Mouse (Mus musculus): ENCODE results near the gene Ms4a7. TPM values are rescaled to one million over a fixed set of nuclear protein-coding genes. Genes with fewer than 3 reads are reported as not detected.
"Not testable (repeated sequence)": the region's sequence is repeated elsewhere in the genome, so short reads cannot be mapped to it uniquely, and the experiment has no call there.

The Ms4a7 gene
- polyA plus RNA-seq, 1 experiment from 2014 or later: 6.7 TPM

DNA sequence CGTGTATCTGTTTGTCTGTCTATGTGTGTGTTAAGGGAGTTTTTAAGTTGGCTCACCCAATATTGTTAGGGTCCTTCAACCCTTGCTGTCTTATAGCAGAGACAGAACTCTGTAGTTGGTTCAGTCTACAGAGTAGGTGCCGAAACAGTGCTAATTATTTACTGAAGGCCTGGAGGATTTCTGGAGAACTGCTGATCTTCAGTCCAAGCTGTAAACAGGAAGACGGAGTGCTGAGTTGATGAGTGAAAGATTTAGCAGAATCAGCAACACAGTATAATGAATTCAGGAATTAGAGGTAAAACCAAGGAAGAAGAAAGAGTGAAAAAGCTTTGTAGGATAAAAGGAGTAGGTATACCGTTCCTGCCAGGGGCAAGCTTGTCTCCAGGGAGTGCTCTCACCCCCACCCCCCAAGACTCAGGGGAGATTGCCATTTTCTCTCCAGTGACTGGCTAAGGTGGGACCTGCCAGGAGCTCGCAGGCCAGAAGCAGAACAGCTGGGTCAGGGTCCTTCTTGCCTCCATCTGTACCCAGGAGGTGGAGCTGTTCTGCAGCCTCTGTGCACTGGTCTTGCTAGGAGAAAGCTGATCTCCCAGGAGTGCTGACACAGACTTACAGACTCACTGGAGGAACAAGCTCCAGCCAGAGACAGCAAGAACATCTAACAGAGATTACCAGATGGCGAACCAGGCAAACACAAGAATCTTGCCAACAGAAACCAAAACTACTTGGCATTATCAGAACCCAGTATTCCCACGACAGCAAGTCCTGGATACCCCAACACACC lies 13.9 kb upstream of the Ms4a7 start:
- H3K27ac ChIP-seq (ENCODE audit: low read length): no peak overlapping the region
- no peak for ATAC-seq (ENCODE audit: insufficient number of reproducible peaks, insufficient read depth, low FRiP score, low read depth)
- H3K27me3 ChIP-seq (ENCODE audit: control insufficient read depth, insufficient read depth, low read length): no peaks in the 10 kb centered on the region
- H3K9me3 ChIP-seq (ENCODE audit: control insufficient read depth, low read depth, low read length): no peaks in the 10 kb centered on the region
- 53% methylated on average over 7 of the region's 7 CpGs for WGBS
- no peaks in the 10 kb centered on the region for H3K36me3 ChIP-seq (ENCODE audit: control insufficient read depth, insufficient read depth, low read length)
- no peak overlapping the region for H3K4me3 ChIP-seq (ENCODE audit: low read depth, low read length)
- H3K9ac ChIP-seq (replicated peaks; ENCODE audit: low read depth, low read length): no peak overlapping the region
- no peaks in the 10 kb centered on the region for H3K4me1 ChIP-seq (ENCODE audit: control insufficient read depth, insufficient read depth, low read length)
- H3K4me2 ChIP-seq (replicated peaks; ENCODE audit: low read depth, low read length): no peak overlapping the region

DNA sequence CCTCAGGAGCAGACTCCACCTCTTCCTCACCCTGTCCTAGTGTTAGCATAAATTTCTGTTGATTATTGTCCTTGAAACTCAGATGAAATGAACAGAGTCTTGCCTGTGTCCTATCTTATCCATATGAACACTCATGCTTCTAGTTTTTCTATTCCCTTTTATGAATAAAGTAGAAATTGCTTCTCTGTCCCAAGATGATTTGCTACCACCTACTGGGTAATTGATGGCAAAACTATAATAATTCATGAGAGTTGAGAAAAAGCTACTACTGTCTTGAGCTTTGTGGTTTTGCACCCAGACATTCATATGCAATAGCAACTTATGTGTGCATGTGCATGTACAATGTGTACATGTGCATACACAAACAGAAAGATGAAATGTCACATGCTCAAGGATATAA lies 8.0 kb upstream of the Ms4a7 start:
- H3K9me3 ChIP-seq (ENCODE audit: control insufficient read depth, low read depth, low read length): no peaks in the 10 kb centered on the region
- no peak for ATAC-seq (ENCODE audit: insufficient number of reproducible peaks, insufficient read depth, low FRiP score, low read depth)
- no peak overlapping the region for H3K27ac ChIP-seq (ENCODE audit: low read length)
- no peaks in the 10 kb centered on the region for H3K4me1 ChIP-seq (ENCODE audit: control insufficient read depth, insufficient read depth, low read length)
- no peak overlapping the region for H3K4me2 ChIP-seq (replicated peaks; ENCODE audit: low read depth, low read length)
- H3K4me3 ChIP-seq (ENCODE audit: low read depth, low read length): no peak overlapping the region
- H3K36me3 ChIP-seq (ENCODE audit: control insufficient read depth, insufficient read depth, low read length): no peaks in the 10 kb centered on the region
- no peaks in the 10 kb centered on the region for H3K27me3 ChIP-seq (ENCODE audit: control insufficient read depth, insufficient read depth, low read length)
- no peak overlapping the region for H3K9ac ChIP-seq (replicated peaks; ENCODE audit: low read depth, low read length)

DNA sequence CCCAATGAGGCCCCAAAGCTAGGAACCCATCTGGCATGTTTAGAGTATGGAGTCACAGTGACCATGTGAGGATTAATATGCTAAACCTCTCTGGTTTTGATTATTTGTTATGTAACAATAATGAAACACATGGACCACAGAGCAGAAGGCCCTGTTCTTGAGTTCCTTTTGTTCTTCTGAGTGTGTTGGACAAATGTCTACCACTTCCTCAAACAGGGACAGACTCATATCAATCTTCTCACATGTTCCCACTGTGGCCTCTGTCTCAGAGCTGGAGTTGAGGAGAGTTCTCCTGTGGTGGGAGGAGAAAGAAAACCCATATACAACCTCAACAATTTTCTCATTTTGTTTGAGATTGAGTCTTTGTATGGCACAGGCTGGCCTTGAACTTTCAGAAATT lies 7.2 kb upstream of the Ms4a7 start:
- H3K36me3 ChIP-seq (ENCODE audit: control insufficient read depth, insufficient read depth, low read length): no peaks in the 10 kb centered on the region
- H3K4me2 ChIP-seq (replicated peaks; ENCODE audit: low read depth, low read length): no peak overlapping the region
- no peak overlapping the region for H3K4me3 ChIP-seq (ENCODE audit: low read depth, low read length)
- H3K9me3 ChIP-seq (ENCODE audit: control insufficient read depth, low read depth, low read length): no peaks in the 10 kb centered on the region
- no peak overlapping the region for H3K9ac ChIP-seq (replicated peaks; ENCODE audit: low read depth, low read length)
- no peaks in the 10 kb centered on the region for H3K4me1 ChIP-seq (ENCODE audit: control insufficient read depth, insufficient read depth, low read length)
- H3K27me3 ChIP-seq (ENCODE audit: control insufficient read depth, insufficient read depth, low read length): no peaks in the 10 kb centered on the region
- ATAC-seq (ENCODE audit: insufficient number of reproducible peaks, insufficient read depth, low FRiP score, low read depth): no peak
- H3K27ac ChIP-seq (ENCODE audit: low read length): no peak overlapping the region

DNA sequence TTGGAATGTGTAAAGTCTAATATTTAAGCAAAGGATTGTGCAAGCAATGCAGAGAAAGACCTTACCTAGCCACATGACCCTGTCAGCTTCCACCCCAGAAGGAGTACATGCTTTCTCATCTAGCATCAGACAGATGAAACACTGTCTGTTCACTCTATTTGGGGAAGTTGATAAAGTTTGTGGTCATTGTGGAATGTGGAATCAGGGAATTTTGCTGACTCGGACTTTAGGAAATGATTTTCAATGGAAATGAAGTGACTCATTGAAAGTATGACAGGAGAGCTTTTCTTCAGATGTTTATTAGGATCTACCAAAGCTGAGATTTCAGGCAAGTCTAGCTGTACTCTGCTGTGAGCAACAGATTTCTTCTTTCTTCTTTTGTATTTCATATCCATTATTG lies 14.8 kb downstream of the Ms4a7 start:
- Histone ChIP-seq H3K4me2 (replicated peaks; ENCODE audit: low read depth, low read length) (no peak overlapping the region), H3K36me3 (ENCODE audit: control insufficient read depth, insufficient read depth, low read length) (no peaks in the 10 kb centered on the region), H3K4me1 (ENCODE audit: control insufficient read depth, insufficient read depth, low read length) (no peaks in the 10 kb centered on the region), H3K4me3 (ENCODE audit: low read depth, low read length) (no peak overlapping the region), H3K9ac (replicated peaks; ENCODE audit: low read depth, low read length) (no peak overlapping the region), H3K27ac (ENCODE audit: low read length) (no peak overlapping the region), H3K9me3 (ENCODE audit: control insufficient read depth, low read depth, low read length) (no peaks in the 10 kb centered on the region), H3K27me3 (ENCODE audit: control insufficient read depth, insufficient read depth, low read length) (no peaks in the 10 kb centered on the region)
- ATAC-seq (ENCODE audit: insufficient number of reproducible peaks, insufficient read depth, low FRiP score, low read depth): no peak
- 83% methylated on average over 1 of the region's 1 CpGs for WGBS

DNA sequence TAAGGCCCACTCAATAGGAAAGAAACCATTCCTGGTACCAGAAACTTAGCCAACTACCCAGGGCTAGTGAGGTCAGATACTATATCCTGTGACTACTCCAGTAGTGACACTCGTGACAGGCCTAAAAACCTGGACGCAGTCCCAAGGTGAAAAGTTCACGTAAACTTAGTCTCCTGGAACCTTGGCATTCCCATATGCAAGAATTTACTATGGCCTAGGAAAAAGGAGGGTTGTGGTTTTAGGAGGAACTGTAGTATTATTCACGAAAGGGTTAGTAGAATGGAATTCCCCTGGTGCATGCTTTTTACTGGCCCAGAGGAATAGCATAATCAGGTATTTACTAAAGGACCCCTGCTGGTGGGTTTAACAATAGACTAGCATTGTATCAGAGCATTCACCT lies 19.2 kb downstream of the Ms4a7 start:
- no peak overlapping the region for H3K9ac ChIP-seq (replicated peaks; ENCODE audit: low read depth, low read length)
- no peak overlapping the region for H3K27ac ChIP-seq (ENCODE audit: low read length)
- ATAC-seq (ENCODE audit: insufficient number of reproducible peaks, insufficient read depth, low FRiP score, low read depth): no peak
- no peaks in the 10 kb centered on the region for H3K4me1 ChIP-seq (ENCODE audit: control insufficient read depth, insufficient read depth, low read length)
- H3K9me3 ChIP-seq (ENCODE audit: control insufficient read depth, low read depth, low read length): no peaks in the 10 kb centered on the region
- H3K27me3 ChIP-seq (ENCODE audit: control insufficient read depth, insufficient read depth, low read length): no peaks in the 10 kb centered on the region
- H3K4me2 ChIP-seq (replicated peaks; ENCODE audit: low read depth, low read length): no peak overlapping the region
- 84% methylated on average over 4 of the region's 4 CpGs for WGBS
- H3K36me3 ChIP-seq (ENCODE audit: control insufficient read depth, insufficient read depth, low read length): no peaks in the 10 kb centered on the region
- no peak overlapping the region for H3K4me3 ChIP-seq (ENCODE audit: low read depth, low read length)

DNA sequence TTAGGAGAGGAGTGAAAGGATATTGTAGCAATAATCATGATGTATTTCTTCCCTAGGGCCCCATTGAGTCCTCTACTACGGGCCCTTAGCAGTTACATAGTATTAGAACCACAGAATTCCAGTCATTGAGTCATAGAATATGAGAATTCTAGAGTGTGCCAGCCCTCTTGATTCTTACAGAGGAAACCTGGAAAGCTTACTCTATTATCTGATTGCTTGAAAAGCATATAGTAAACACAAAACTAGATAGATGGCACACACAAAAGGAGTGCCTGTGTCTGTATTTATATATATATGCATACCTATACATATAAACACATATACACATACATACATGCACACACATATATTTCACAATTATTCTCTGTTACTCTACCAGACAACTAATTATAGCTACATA lies 21.6 kb downstream of the Ms4a7 start, which contains the start of gene Ms4a14:
Ms4a14 (minus strand) TSS at position 101 of the 400 bp plus-strand sequence.
- no peak for ATAC-seq (ENCODE audit: insufficient number of reproducible peaks, insufficient read depth, low FRiP score, low read depth)
- Histone ChIP-seq H3K4me2 (replicated peaks; ENCODE audit: low read depth, low read length) (no peak within 1 kb of the TSS), H3K36me3 (ENCODE audit: control insufficient read depth, insufficient read depth, low read length) (no peaks in the 10 kb centered on the region), H3K4me3 (ENCODE audit: low read depth, low read length) (no peak within 1 kb of the TSS), H3K27me3 (ENCODE audit: control insufficient read depth, insufficient read depth, low read length) (no peaks in the 10 kb centered on the region), H3K9ac (replicated peaks; ENCODE audit: low read depth, low read length) (no peak within 1 kb of the TSS), H3K9me3 (ENCODE audit: control insufficient read depth, low read depth, low read length) (no peaks in the 10 kb centered on the region), H3K27ac (ENCODE audit: low read length) (no peak within 1 kb of the TSS), H3K4me1 (ENCODE audit: control insufficient read depth, insufficient read depth, low read length) (no peaks in the 10 kb centered on the region)
- 88% methylated on average over 1 of the region's 1 CpGs for WGBS

DNA sequence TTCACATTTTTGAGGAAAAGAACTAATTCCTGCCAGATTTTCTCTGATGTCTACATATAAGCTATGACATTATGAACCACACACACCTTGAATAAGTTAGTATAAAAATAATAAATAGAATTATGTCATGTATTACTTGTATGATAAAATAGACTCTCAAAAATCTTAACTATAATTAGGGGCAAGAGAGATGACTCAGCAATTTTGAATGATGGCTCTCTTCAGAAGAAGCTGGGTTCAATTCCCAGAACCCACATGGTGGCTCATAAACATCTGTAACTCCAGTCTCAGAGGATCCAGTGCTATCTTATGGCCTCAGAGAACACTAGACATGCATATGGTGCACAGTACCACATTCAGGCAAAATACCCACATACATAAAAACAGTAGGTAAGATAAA lies 27.1 kb downstream of the Ms4a7 start:
- Histone ChIP-seq H3K9me3 (ENCODE audit: control insufficient read depth, low read depth, low read length) (no peaks in the 10 kb centered on the region), H3K27me3 (ENCODE audit: control insufficient read depth, insufficient read depth, low read length) (no peaks in the 10 kb centered on the region), H3K9ac (replicated peaks; ENCODE audit: low read depth, low read length) (no peak overlapping the region), H3K4me3 (ENCODE audit: low read depth, low read length) (no peak overlapping the region), H3K4me1 (ENCODE audit: control insufficient read depth, insufficient read depth, low read length) (no peaks in the 10 kb centered on the region), H3K27ac (ENCODE audit: low read length) (no peak overlapping the region), H3K4me2 (replicated peaks; ENCODE audit: low read depth, low read length) (no peak overlapping the region), H3K36me3 (ENCODE audit: control insufficient read depth, insufficient read depth, low read length) (no peaks in the 10 kb centered on the region)
- ATAC-seq (ENCODE audit: insufficient number of reproducible peaks, insufficient read depth, low FRiP score, low read depth): no peak

DNA sequence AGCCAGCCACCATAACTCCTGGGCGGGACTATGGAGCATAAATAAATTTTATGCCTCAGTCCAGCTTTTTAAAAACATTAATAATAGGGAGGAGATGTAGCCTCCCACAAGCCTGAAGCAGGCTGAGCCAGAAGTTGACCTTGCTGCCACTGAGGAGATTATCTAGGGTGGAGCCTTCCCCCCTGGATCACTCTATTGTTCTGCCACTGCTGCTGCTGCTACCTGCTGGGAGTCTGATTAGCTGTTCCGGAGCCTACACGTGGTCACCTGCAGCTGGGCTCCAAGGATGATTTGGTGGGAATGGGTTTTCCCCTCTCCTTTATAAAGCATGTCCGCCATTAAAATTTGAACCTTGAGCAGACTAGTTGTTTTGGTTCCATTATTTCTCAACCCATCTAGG lies 36.4 kb downstream of the Ms4a7 start:
- H3K9me3 ChIP-seq (ENCODE audit: control insufficient read depth, low read depth, low read length); H3K27me3 ChIP-seq (ENCODE audit: control insufficient read depth, insufficient read depth, low read length); ATAC-seq (ENCODE audit: insufficient number of reproducible peaks, insufficient read depth, low FRiP score, low read depth); H3K27ac ChIP-seq (ENCODE audit: low read length); H3K4me2 ChIP-seq (replicated peaks; ENCODE audit: low read depth, low read length); H3K36me3 ChIP-seq (ENCODE audit: control insufficient read depth, insufficient read depth, low read length); H3K4me1 ChIP-seq (ENCODE audit: control insufficient read depth, insufficient read depth, low read length); H3K9ac ChIP-seq (replicated peaks; ENCODE audit: low read depth, low read length); H3K4me3 ChIP-seq (ENCODE audit: low read depth, low read length): not testable (repeated sequence)
- 53% methylated on average over 4 of the region's 4 CpGs for WGBS

DNA sequence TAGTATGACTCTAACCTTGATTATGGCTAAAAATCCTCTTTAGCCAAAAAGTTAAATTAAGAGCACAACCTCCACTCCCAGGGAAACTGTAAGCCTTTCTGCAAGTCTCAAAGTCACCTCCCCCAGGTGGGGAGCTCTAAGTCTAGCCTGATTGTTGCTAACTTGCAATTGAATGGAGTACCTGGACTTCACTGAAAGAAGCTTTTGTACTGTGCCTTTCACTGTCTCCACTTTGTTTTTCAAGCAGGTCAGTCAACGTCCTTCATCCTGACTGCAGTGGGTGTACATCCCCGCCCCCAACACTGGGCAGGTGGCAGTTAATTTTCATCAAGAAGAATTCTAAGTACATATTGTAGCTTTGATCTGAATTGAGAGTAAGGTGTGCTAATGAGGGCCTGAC lies 37.0 kb downstream of the Ms4a7 start:
- Histone ChIP-seq H3K4me3 (ENCODE audit: low read depth, low read length) (no peak overlapping the region), H3K4me2 (replicated peaks; ENCODE audit: low read depth, low read length) (no peak overlapping the region), H3K27me3 (ENCODE audit: control insufficient read depth, insufficient read depth, low read length) (no peaks in the 10 kb centered on the region), H3K4me1 (ENCODE audit: control insufficient read depth, insufficient read depth, low read length) (no peaks in the 10 kb centered on the region), H3K27ac (ENCODE audit: low read length) (no peak overlapping the region), H3K9ac (replicated peaks; ENCODE audit: low read depth, low read length) (no peak overlapping the region), H3K9me3 (ENCODE audit: control insufficient read depth, low read depth, low read length) (no peaks in the 10 kb centered on the region), H3K36me3 (ENCODE audit: control insufficient read depth, insufficient read depth, low read length) (no peaks in the 10 kb centered on the region)
- no peak for ATAC-seq (ENCODE audit: insufficient number of reproducible peaks, insufficient read depth, low FRiP score, low read depth)
- 64% methylated on average over 2 of the region's 2 CpGs for WGBS

Measured in stomach, embryonic 14.5 days (tissue).